Mouse (Mus musculus) 3134 (cell line): Measurements from ENCODE around the gene Tfrc.

ENCODE experiments used
- DNase-seq: peaks from one replicate; pipeline ENCODE4 v3.0.0-alpha.2; 2011; ENCODE audit warnings: low spot score; ENCODE audit not compliant: insufficient read length; ENCODE audit errors: extremely low read depth

The Tfrc gene

DNA sequence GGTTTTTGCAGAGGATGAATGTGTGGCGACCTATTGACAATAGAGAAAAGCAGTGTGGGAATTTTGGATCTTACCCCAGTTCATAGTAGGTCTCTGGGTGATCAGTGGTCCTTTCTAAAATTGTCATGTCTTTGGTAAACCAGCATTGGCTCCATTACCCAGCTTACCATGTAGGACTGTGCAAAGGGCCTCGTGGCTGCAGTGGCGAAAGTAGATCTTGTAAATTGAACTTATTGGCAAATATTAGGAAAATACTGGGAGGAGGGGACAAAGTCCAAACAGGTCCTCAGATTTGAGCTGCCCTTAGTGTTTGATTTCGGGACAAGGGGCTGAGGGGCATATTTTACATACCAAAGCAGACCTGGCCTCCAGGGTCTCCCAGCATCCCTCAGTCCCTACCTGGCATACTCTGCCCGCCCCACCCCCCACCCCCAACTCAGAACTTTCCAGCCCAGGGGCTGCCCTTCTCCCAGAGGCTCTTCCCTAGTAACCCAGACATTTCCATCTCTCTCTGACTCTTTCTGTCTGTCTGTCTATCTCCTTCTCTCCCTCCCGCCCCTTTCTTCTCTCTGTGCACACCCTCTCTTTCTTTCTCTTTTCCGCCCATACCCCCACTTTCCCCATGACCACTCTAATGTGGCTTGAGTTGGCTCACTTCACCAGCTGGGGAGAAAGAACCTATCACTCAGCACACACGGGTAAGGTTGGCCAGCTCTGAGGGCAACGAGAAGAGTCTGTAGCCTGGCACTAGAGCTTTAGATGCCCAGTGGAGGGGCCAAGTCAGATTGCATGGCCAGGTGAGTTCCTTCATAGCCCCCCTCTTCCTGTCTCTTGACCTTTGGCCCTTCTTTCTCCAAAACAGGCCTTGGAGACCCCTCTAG is 58.2 kb downstream of the Tfrc start:
- DNase-seq: no peak

DNA sequence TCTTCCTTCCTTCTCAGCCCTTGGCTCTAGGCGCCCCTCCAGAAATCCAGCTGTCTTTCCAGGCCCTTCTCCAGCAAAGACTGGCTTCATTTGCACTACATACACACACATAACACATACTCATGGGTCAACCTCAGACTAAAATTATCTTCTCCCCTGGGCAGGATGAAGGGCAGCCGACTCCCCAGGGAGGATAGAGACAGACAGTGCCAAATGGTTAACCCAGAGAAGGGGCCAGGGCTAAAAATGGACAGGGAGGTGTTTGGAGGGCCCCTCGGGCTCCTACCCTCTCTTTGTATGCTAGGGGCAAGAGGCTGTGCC is 58.8 kb downstream of the Tfrc start:
- no peak for DNase-seq

DNA sequence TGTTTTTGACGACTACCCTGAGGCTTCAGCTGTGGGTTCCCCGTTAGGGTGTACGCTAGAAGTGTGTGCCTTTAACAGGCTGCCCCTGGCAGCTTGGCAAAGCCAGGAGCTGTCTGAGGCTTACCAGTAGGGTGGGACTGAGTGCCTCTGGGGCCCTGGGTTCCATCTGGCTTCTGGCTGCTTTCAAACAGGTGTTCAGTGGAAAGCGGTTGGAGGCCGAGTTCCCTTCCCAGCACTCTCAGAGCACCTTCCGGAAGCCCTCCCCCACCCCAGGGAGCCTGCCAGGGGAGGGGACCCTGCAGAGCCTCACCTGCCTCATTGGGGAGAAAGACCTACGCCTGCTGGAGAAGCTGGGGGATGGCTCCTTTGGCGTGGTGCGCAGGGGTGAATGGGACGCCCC is 59.3 kb downstream of the Tfrc start:
- no peak for DNase-seq

DNA sequence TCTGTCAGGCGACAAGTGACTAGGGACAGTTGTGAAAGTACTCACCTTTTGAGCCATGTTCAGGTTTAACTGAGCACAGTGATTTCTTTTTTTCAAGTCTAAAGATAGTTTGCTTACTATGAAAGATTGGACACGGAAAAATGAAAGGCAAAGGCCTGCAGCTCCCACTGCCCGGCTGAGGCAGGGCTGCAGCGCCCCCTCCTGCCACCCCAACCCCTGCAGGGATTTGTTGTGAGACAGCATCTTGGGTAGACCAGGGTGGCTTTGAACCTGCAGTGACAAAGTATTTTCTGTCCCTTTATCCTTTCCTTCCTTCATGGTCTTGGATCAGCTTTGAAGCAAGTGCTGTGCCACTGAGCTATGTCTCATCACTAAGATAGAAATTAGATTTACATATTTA is 59.8 kb downstream of the Tfrc start:
- DNase-seq: no peak

DNA sequence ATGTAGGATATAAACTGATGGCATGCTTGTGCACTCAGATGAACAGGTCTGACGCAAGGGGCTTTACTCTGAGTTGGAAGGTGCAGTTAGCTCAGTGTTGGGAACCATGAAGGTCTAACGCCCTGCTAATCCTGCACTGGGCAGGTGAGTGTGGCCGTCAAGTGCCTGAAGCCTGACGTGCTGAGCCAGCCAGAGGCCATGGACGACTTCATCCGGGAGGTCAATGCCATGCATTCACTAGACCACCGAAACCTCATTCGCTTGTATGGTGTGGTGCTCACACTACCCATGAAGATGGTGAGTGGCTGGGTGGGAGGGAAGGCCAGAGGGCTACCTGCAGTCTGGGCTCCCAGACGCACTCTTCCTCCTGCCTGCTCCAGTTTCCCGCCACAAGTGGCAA is 60.5 kb downstream of the Tfrc start:
- DNase-seq: no peak

DNA sequence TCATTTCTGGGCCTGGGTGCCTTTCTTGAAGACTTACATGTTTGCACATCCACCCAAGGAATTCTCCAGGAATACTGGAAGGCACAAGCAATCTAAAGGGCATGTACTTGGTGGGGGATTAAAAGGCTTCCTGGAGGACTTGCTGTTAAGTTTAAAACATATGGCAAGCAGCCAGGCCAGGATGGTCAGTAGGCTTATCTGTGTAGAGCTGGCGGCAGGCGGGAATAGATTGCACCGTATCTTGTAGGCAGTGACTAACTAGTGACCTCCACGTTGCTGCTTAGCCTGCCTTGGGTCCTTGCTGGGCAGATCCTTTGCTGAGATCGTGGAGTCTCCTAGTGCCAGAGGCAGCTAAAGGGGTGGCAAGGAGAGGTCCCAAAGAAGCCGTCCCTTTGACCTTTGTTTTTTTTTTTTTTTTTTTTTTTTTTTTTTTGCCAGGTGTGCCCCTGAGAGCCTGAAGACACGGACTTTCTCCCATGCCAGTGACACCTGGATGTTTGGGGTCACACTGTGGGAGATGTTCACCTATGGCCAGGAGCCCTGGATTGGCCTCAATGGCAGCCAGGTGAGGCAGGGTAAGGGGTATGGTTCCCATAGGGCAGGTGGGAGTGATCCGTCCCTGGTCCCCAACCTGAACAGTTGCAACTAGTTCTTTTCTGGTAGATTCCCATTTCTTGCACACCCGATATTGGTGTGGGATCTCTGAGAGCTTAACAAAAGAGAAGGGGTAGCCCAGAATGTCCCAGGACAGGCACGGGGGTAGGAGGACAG is 61.8 kb downstream of the Tfrc start:
- no peak for DNase-seq

DNA sequence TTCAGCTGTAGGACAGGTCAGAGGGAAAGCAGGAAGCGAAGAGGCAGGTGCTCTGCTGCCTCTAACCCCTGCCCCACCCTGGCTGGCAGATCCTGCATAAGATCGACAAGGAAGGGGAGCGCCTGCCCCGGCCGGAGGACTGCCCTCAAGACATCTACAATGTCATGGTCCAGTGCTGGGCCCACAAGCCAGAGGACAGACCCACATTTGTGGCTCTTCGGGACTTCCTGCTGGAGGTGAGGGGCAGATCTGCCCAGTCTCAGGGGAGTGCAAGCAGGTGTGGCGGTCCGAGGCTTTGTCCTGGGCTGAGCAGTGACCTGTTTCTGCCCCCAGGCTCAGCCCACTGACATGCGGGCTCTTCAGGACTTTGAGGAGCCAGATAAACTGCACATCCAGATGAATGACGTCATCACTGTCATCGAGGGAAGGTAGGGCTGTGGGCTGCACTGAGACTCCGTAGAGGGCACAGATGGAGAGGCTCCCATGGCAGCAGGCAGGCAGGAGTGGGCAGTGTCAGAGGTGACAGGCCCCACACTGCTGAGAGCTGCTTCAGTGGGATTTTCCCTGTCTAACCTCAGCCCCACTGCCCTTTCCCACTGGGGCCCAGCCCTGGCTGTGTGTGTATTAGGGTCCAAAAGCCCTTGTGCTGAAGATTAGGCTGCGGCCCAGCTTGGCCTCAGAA is 62.6 kb downstream of the Tfrc start:
- no peak for DNase-seq

DNA sequence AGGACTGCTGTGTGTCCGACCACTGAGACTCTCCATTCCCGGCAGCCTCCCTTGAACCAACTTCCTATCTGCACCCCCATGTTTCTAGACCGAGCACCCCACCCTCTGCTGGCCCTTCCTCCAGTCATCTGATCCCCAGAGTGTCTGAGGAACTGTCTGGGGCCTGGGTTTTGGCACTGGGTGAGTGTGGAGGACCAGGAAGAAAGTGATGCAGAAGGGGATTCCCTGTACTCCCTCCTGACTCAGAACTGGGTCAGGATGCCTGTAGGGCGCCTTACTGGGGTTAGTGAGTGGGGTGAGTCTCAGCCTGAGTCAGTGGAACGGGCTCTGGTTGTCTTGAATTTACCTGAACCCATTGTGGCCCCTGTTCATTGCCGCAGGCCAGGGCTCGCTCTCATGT is 63.5 kb downstream of the Tfrc start:
- no peak for DNase-seq

DNA sequence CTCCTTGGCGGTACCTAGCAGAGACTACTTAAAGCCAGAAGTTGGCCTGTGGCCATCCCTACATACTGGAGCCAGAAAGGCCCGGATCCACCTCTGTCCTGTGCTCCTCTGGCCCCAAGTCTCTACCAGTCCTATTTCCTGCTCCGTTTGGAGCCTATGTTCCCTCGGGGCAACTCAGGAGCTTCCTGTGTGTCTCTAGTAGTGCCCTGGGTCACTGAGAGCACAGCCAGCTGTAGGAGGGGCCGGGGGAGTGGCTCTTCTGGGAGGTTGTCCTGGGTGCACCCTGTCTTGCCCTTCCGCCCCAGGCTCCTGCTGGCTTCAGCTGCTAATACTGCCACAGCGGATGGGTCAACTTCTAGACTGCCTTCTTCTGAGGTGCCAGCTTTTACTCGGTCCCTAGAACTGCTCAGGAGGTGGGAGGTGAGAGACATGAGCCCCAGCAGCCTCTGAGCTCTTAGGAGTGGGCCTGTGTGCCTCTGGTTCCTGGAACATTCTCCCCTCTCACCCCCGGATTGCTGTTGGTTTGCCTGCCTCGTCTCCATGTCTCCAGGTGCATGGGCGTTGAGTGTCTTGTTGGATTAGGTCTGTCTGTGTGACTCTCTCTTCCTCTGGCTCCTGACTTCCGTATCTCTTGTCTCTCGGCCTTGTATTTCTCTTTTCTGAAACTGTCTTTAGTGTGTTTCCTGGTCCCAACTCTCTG is 64.3 kb downstream of the Tfrc start:
- peak; percentile 66 for DNase-seq

DNA sequence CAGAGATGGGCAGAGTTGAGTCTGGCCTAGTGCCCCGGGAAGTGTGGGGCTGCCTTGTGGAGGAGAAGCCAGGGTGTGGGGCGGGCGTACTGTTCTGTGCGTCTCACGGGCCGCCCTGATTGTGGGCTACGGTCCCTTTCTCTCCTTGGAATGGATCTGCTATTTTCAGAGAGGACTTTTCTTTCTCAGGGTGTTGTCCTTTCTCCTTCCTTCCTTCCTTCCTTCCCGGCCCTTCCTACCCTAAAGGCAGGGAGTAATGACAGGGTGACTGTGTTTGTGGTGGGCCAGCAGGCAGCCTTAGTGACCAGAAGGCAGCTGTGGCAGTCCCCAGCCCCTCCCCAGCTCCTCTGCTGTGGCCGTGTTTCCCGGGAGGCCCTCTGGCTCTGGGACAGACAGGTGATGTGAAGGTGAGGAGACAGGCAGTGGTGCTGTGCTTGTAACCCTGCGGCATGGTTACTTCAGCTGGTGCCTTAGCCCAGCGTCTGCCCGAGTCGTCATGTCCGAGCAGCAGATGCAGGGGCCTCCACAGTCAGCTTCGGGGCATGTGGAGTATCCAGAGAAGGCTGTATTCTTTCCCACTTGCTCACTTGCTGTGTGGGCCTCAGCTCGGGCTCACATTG is 65.5 kb downstream of the Tfrc start:
- DNase-seq: no peak

DNA sequence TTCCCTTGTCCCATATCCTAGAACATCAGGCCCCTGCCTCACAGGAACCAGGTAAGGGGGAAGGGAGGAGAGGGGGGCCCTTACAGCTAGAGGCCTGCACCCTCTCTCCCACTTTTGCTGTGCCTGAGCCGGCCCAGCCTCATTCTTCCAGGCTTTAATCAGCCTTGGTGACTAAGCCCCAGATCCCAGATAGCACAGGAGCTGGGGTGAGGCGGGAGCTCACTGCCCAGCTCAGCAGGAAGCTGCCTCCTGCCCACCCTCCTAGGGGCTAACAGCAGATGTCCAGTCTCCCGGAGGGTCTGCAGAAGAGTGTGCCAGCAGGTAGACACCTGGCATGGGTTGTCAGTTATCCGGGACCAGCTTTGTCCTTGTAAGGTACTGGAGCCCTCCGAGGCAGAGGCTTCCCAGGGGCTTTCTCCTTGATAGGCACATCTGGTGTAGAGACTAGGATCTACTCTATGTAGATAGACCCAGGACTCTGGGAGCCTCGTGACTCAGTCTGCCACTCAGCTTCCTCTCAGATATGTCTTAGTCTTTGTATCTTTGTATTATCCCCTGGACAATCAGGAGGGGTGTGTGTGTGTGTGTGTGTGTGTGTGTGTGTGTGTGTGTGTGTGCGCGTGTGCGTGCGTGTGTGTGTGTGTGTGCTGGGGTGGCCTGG is 68.5 kb downstream of the Tfrc start:
- no peak for DNase-seq

DNA sequence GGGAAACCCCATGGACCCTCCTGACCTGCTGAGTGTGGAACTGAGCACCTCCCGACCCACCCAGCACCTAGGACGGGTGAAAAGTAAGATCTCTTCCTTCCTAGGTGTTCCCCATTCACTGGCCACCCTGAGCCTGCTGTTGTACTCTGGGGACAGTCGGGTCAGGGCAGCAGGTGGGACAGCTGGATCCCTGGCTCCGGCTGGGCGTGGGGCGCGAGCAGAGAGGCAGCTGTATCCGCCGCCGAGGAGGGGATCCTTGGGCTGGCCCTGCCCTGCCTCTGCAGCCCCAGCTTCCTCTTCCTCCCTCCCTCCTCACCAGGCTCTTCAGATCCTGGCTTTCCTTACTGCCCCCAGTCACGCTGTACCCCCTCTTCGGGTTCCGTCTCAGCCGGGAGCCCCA is 69.2 kb downstream of the Tfrc start:
- no peak for DNase-seq

DNA sequence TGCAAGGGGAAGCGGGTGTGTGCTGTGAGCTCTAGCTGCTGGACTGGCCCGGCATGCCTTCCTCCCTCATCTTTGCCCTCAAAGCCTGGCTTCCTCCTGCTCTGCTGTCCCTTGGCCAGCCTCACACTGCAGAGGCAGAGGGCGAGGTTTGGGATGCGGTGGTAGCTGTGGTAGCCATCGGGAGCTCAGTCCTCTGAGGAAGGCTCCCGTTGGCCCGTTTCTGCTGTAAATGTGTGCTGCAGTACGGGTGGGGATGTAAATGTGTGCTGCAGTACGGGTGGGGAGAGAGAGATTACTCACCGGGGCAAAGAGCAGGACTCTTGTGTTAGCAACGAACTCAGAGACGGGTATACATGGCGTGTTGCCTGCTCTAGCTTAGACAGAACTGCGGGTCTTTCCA is 70.1 kb downstream of the Tfrc start:
- no peak for DNase-seq

DNA sequence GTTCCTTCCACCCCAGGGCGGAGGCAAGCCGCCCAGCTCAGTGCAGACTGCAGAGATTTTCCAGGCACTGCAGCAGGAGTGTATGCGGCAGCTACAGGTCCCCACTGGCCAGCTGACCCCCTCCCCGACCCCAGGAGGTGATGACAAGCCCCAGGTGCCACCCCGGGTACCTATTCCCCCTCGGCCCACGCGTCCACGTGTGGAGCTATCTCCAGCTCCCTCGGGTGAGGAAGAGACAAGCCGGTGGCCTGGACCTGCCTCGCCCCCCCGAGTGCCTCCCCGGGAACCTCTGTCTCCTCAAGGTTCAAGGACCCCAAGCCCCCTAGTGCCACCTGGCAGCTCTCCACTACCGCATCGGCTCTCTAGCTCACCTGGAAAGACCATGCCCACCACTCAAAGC is 71.3 kb downstream of the Tfrc start:
- no peak for DNase-seq

DNA sequence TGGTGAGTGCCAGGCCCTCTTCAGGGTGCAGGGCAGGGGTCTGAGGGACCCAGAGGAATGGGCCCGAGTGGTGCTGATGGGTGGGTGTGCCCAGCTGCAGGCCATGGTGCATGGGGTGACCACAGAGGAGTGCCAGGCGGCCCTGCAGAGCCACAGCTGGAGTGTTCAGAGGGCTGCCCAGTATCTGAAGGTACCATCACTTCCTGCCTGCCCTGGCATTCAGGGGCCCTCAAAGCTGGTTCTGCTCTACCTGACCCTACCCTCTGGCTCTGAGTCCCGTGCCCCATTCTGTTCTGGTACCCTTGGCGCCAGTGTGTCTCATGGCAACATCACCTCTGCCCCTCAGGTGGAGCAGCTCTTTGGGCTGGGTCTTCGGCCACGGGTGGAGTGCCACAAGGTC is 72.1 kb downstream of the Tfrc start:
- DNase-seq: no peak

DNA sequence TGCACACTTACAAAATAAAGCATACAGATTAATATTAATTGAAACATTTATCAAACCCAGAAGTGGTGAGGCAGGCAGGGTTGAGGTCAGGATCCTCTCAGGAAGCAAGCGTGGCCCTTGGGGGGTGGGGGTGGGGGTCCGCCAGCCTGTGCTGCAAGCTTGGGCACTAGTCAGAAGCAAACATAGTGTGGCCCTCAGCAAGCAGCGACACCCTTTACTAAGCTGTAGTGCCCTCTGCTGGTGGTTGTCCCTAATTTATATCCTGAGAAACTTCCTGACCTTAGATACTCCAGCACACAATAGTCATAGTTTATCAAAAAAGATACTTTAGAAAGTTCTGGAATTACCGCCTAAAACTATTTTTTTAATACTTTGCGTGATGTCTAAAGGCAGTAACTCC is 73.5 kb downstream of the Tfrc start:
- DNase-seq: peak; percentile 58
